Mouse (Mus musculus) brain, embryonic 18.5 days (tissue): ENCODE results near the gene Cit.
"Not testable (repeated sequence)": the region's sequence is repeated elsewhere in the genome, so short reads cannot be mapped to it uniquely, and the experiment has no call there.

Experiments used
- DNase-seq: peaks from one replicate; pipeline ENCODE4 v3.0.0-alpha.2; 2012; ENCODE audit warnings: low read depth, low spot score

The Cit gene

GRCm38 (mm10) chr5:115844766-115845634 is at the start of gene Cit:
Cit (plus strand) TSS chr5:115845278.
- DNase-seq: peak; percentile 89

- DNase-seq: no peak
Observed at GRCm38 (mm10) chr5:115799016-115799894, 45.8 kb upstream of the Cit start.

- DNase-seq: no peak
Observed at GRCm38 (mm10) chr5:115799895-115800232, 45.2 kb upstream of the Cit start.

- no peak for DNase-seq
Observed at GRCm38 (mm10) chr5:115812262-115812661, 32.8 kb upstream of the Cit start.

GRCm38 (mm10) chr5:115817022-115817421 is 28.1 kb upstream of the Cit start:
- no peak for DNase-seq

- not testable (repeated sequence) for DNase-seq
Observed at GRCm38 (mm10) chr5:115817655-115818054, 27.4 kb upstream of the Cit start.

- no peak for DNase-seq
Observed at GRCm38 (mm10) chr5:115819966-115820365, 25.1 kb upstream of the Cit start.

- no peak for DNase-seq
Observed at GRCm38 (mm10) chr5:115821200-115821599, 23.9 kb upstream of the Cit start.

- no peak for DNase-seq
Observed at GRCm38 (mm10) chr5:115821910-115822309, 23.2 kb upstream of the Cit start.

- DNase-seq: no peak
Observed at GRCm38 (mm10) chr5:115832754-115833153, 12.3 kb upstream of the Cit start.

- not testable (repeated sequence) for DNase-seq
Observed at GRCm38 (mm10) chr5:115833806-115834205, 11.3 kb upstream of the Cit start.

GRCm38 (mm10) chr5:115835291-115835690 is 9.8 kb upstream of the Cit start:
- no peak for DNase-seq

GRCm38 (mm10) chr5:115838059-115838458 is 7.0 kb upstream of the Cit start:
- DNase-seq: no peak

- no peak for DNase-seq
Observed at GRCm38 (mm10) chr5:115840453-115840852, 4.6 kb upstream of the Cit start.

- no peak for DNase-seq
Observed at GRCm38 (mm10) chr5:115840946-115841775, 3.9 kb upstream of the Cit start.

- no peak for DNase-seq
Observed at GRCm38 (mm10) chr5:115844368-115844765, 711 bp upstream of the Cit start.

- no peak for DNase-seq
Observed at GRCm38 (mm10) chr5:115845635-115846174, 627 bp downstream of the Cit start.

GRCm38 (mm10) chr5:115847166-115847565 is 2.1 kb downstream of the Cit start:
- DNase-seq: no peak

GRCm38 (mm10) chr5:115848463-115848862 is 3.4 kb downstream of the Cit start:
- DNase-seq: no peak

GRCm38 (mm10) chr5:115849263-115849829 is 4.3 kb downstream of the Cit start:
- DNase-seq: no peak
